Mouse (Mus musculus): ENCODE results near the gene Dmtf1. TPM values are rescaled to one million over a fixed set of nuclear protein-coding genes. Genes with fewer than 3 reads are reported as not detected.

Dmtf1 gene
- total RNA-seq, 2 experiments from 2014 or later = 46.2 to 47.2 TPM

Other genes starting within 250 kb of the Dmtf1 start
- gene Crot, start 164.5 kb downstream of the Dmtf1 start, total RNA-seq (2021) = 10 to 100 TPM; 22.3 to 22.4 TPM
- 1 to 10 TPM; 6.7 to 6.8 TPM for gene Tmem243, start 61.1 kb downstream of the Dmtf1 start, total RNA-seq (2021)
- 10 to 100 TPM; 30.0 to 30.2 TPM for gene 9330182L06Rik, start 104.3 kb upstream of the Dmtf1 start, total RNA-seq (2021)

Data from layer of hippocampus, postnatal 10 days (tissue).